Mouse (Mus musculus) liver, adult 2 months (tissue): ENCODE measurements around the gene Zfp346. TPM values are rescaled to one million over a fixed set of nuclear protein-coding genes. Genes with fewer than 3 reads are reported as not detected.
A peak's percentile ranks its signal among the peaks of the same experiment; 100 is the strongest.

Experiments used
- DNase-seq: peaks from one replicate; pipeline ENCODE4 v3.0.0-alpha.2; 2011; ENCODE audit warnings: low read depth, low spot score; ENCODE audit errors: extremely low read depth
- H3K27ac ChIP-seq: fragments of 200-500 bp; replicated peaks from 2 replicates; pipeline ENCODE4 v1.5.1; 2012; ENCODE audit warnings: low read depth, mild to moderate bottlenecking, control low read depth, inconsistent platforms, low read length; ENCODE audit not compliant: insufficient read depth
- H3K27me3 ChIP-seq: fragments of 200-500 bp; 2 replicates; pipeline ENCODE4 v1.6.1; 2012; ENCODE audit warnings: mild to moderate bottlenecking, moderate library complexity, low read length, inconsistent platforms; ENCODE audit not compliant: control insufficient read depth, insufficient read depth
- H3K36me3 ChIP-seq: fragments of 200-500 bp; 2 replicates; pipeline ENCODE4 v1.6.1; 2012; ENCODE audit warnings: low read length, inconsistent platforms; ENCODE audit not compliant: control insufficient read depth, insufficient read depth
- H3K4me1 ChIP-seq: fragments of 200-500 bp; 2 replicates; pipeline ENCODE4 v1.6.1; 2011; ENCODE audit warnings: low read length; ENCODE audit not compliant: control insufficient read depth, insufficient read depth
- H3K4me3 ChIP-seq: fragments of 200-500 bp; 2 replicates; pipeline ENCODE4 v1.5.1; 2011; ENCODE audit warnings: low read depth, mild to moderate bottlenecking, control low read depth, low read length, moderate library complexity; ENCODE audit not compliant: insufficient read depth
- H3K79me2 ChIP-seq: fragments of 200-500 bp; 2 replicates; pipeline ENCODE4 v1.6.1; 2012; ENCODE audit warnings: inconsistent platforms, mild to moderate bottlenecking, low read length, moderate library complexity; ENCODE audit not compliant: control insufficient read depth, insufficient read depth
- H3K9ac ChIP-seq: fragments of 200-500 bp; 2 replicates; pipeline ENCODE4 v1.6.1; 2012; ENCODE audit warnings: low read depth, mild to moderate bottlenecking, control low read depth, inconsistent platforms, low read length
- CTCF ChIP-seq: fragments of 200-500 bp; IDR thresholded peaks from 2 replicates; pipeline ENCODE4 v1.5.1; 2011; ENCODE audit warnings: low read depth, low read length, control low read depth
- POLR2A ChIP-seq: fragments of 200-500 bp; IDR thresholded peaks from 2 replicates; pipeline ENCODE4 v1.6.1; 2011; ENCODE audit warnings: low read length, control low read depth; ENCODE audit not compliant: insufficient read depth; ENCODE audit errors: extremely low read depth
- WGBS: fragments of 180-500 bp; shearing (Covaris S2); methylation state at CpG from one replicate; pipeline ENCODE4 v1.1.7; 2018; 5-methylcytosine and 5-hydroxymethylcytosine counted together
- polyA plus RNA-seq: library from polyadenylated mRNA; depleted of rRNA; stranded (reverse); fragments of >200 nt; gene quantifications from 2 replicates; pipeline ENCODE4 v1.2.3, GENCODE M21; 2012
- total RNA-seq: library from RNA; depleted of rRNA; stranded (reverse); fragments of >200 nt; gene quantifications from 2 replicates; pipeline ENCODE4 v1.2.3, GENCODE M21; 2014

Zfp346 gene
- total and polyA plus RNA-seq, 2 experiments = 4.5 to 5.1 TPM

- H3K27ac ChIP-seq = no peak overlapping the region
- DNase-seq = peak; percentile 49
- no peaks in the 10 kb centered on the region; the same call in none of the 2 replicates for H3K4me1 ChIP-seq
- no peak for TF ChIP-seq CTCF
- no peak for TF ChIP-seq POLR2A
- no peaks in the 10 kb centered on the region for H3K79me2 ChIP-seq
- WGBS = 31% methylated on average over 5 of the region's 5 CpGs
- H3K27me3 ChIP-seq = no peaks in the 10 kb centered on the region
- H3K36me3 ChIP-seq = peaks cover 14% of the 10 kb centered on the region
- H3K4me3 ChIP-seq = no peak overlapping the region
- H3K9ac ChIP-seq = no peak overlapping the region
Measured at GRCm38 (mm10) chr13:55163553-55163952, 58.4 kb downstream of the Zfp346 start.

- 97% methylated on average over 16 of the region's 16 CpGs for WGBS
- Histone ChIP-seq H3K4me1 (no peaks in the 10 kb centered on the region; the same call in none of the 2 replicates), H3K36me3 (peaks cover 5% of the 10 kb centered on the region; the same call in 1 of the 2 replicates), H3K27ac (no peak overlapping the region), H3K79me2 (no peaks in the 10 kb centered on the region), H3K9ac (no peak overlapping the region), H3K4me3 (no peak overlapping the region), H3K27me3 (no peaks in the 10 kb centered on the region)
- no peak for DNase-seq
- TF ChIP-seq CTCF (no peak), POLR2A (no peak)
Measured at GRCm38 (mm10) chr13:55165831-55166339, 60.8 kb downstream of the Zfp346 start.

- no peak for DNase-seq
- Histone ChIP-seq H3K9ac (no peak overlapping the region), H3K36me3 (no peaks in the 10 kb centered on the region; the same call in 1 of the 2 replicates), H3K79me2 (no peaks in the 10 kb centered on the region), H3K4me3 (no peak overlapping the region), H3K27ac (no peak overlapping the region), H3K27me3 (no peaks in the 10 kb centered on the region), H3K4me1 (peaks cover 6% of the 10 kb centered on the region)
- 94% methylated on average over 32 of the region's 32 CpGs for WGBS
- TF ChIP-seq CTCF = no peak
- TF ChIP-seq POLR2A = no peak
Measured at GRCm38 (mm10) chr13:55166806-55167725, 62.0 kb downstream of the Zfp346 start.

GRCm38 (mm10) chr13:55167798-55168197 lies 62.7 kb downstream of the Zfp346 start:
- DNase-seq = no peak
- Histone ChIP-seq H3K27ac (no peak overlapping the region), H3K79me2 (no peaks in the 10 kb centered on the region), H3K4me3 (no peak overlapping the region), H3K4me1 (peaks cover 6% of the 10 kb centered on the region), H3K27me3 (no peaks in the 10 kb centered on the region), H3K36me3 (no peaks in the 10 kb centered on the region; the same call in 1 of the 2 replicates), H3K9ac (no peak overlapping the region)
- WGBS = 82% methylated on average over 11 of the region's 11 CpGs
- TF ChIP-seq CTCF = no peak
- TF ChIP-seq POLR2A = no peak

- no peak overlapping the region for H3K4me3 ChIP-seq
- 95% methylated on average over 5 of the region's 5 CpGs for WGBS
- no peak overlapping the region for H3K27ac ChIP-seq
- no peak for TF ChIP-seq POLR2A
- no peak for TF ChIP-seq CTCF
- H3K79me2 ChIP-seq = no peaks in the 10 kb centered on the region
- DNase-seq = no peak
- no peaks in the 10 kb centered on the region; the same call in 1 of the 2 replicates for H3K36me3 ChIP-seq
- no peak overlapping the region for H3K9ac ChIP-seq
- H3K27me3 ChIP-seq = no peaks in the 10 kb centered on the region
- peaks cover 6% of the 10 kb centered on the region for H3K4me1 ChIP-seq
Measured at GRCm38 (mm10) chr13:55168255-55168654, 63.1 kb downstream of the Zfp346 start.
